Mouse (Mus musculus): ENCODE measurements around the gene Wnt3a. TPM values are rescaled to one million over a fixed set of nuclear protein-coding genes. Genes with fewer than 3 reads are reported as not detected.

Wnt3a gene
- polyA plus RNA-seq, 1 experiment from 2014 or later: 1.6 TPM

DNA sequence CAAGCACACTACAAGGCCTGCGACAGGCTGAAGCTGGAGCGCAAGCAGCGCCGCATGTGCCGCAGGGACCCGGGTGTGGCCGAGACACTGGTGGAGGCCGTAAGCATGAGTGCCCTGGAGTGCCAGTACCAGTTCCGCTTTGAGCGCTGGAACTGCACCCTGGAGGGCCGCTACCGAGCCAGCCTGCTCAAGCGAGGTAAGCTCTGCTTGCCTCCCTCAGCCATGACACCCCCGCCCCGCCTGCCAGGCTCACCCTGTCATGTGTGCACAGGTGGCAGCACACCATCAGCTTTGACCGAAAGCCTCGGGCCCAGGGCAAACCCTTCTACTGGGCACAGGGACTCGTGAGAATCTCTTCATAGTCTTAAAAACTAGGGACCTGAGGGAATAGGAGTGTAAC, 37.1 kb upstream of the Wnt3a start:
- H3K27me3 ChIP-seq: 0 out of 2 replicates have a peak, but pooled peaks cover 16% of the 10 kb centered on the region
- 81% methylated on average over 18 of the region's 18 CpGs for WGBS

DNA sequence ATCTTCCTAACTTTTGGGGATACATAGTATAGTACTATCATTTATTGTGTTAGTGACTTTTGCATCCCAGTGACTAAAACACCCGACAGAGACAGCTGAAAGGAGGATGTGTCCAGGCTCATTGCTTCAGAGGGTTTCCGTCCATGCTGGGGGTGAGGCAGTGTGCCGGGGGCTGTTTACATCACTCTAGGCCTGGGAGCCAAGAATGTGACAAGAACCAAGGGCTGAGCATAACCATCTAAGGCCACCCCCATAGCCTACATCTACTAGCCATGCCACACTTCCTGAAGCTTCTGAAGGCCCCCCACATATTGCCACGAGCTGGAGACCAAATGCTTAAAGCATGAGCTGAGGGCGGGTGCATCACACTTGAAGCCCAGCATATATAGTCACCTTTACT, 34.2 kb upstream of the Wnt3a start:
- Histone ChIP-seq H3K4me1 (replicated peaks) (peaks cover 15% of the 10 kb centered on the region), H3K27me3 (no peaks in the 10 kb centered on the region), H3K36me3 (no peaks in the 10 kb centered on the region), H3K9me3 (no peaks in the 10 kb centered on the region), H3K4me2 (no peak overlapping the region), H3K27ac (no peak overlapping the region), H3K4me3 (replicated peaks) (no peak overlapping the region), H3K9ac (replicated peaks) (no peak overlapping the region)
- 78% methylated on average over 5 of the region's 5 CpGs for WGBS
- ATAC-seq (ENCODE audit: insufficient number of reproducible peaks, insufficient read depth, low FRiP score, low TSS enrichment, low read depth): no peak

More for the DNA sequence above, 37.1 kb upstream of the Wnt3a start:
- no peak for ATAC-seq (ENCODE audit: insufficient number of reproducible peaks, insufficient read depth, low FRiP score, low TSS enrichment, low read depth)
- Histone ChIP-seq H3K9me3 (no peaks in the 10 kb centered on the region), H3K4me3 (replicated peaks) (no peak overlapping the region), H3K4me2 (no peak overlapping the region), H3K4me1 (replicated peaks) (peaks cover 26% of the 10 kb centered on the region), H3K36me3 (peaks cover 7% of the 10 kb centered on the region; the same call in 1 of the 2 replicates), H3K9ac (replicated peaks) (no peak overlapping the region), H3K27ac (no peak overlapping the region)

DNA sequence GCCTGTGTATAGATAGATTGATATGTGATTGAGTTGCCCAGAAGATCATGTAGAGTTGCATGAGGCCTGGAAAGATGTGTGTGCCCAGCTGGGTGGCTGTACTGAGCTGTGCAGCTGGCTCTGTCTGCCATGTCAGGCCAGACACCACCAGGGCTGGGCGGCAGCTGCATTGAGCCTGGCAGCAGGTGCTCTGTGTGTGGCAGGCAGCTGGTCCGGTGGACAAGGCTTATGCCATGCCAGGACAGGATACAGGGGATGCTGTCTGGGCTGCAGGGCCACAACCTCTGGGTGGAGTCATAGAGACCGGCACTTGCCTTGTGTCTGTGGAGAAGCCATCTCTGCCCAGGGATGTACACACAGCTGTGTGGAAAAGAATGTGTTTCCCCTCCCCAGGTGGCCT, 32.4 kb upstream of the Wnt3a start:
- 88% methylated on average over 3 of the region's 3 CpGs for WGBS
- no peak overlapping the region for H3K4me2 ChIP-seq
- no peaks in the 10 kb centered on the region for H3K9me3 ChIP-seq
- H3K36me3 ChIP-seq: no peaks in the 10 kb centered on the region
- H3K9ac ChIP-seq (replicated peaks): no peak overlapping the region
- no peaks in the 10 kb centered on the region for H3K4me1 ChIP-seq (replicated peaks)
- H3K27me3 ChIP-seq: peaks cover 8% of the 10 kb centered on the region
- H3K4me3 ChIP-seq (replicated peaks): no peak overlapping the region
- no peak overlapping the region for H3K27ac ChIP-seq
- no peak for ATAC-seq (ENCODE audit: insufficient number of reproducible peaks, insufficient read depth, low FRiP score, low TSS enrichment, low read depth)

DNA sequence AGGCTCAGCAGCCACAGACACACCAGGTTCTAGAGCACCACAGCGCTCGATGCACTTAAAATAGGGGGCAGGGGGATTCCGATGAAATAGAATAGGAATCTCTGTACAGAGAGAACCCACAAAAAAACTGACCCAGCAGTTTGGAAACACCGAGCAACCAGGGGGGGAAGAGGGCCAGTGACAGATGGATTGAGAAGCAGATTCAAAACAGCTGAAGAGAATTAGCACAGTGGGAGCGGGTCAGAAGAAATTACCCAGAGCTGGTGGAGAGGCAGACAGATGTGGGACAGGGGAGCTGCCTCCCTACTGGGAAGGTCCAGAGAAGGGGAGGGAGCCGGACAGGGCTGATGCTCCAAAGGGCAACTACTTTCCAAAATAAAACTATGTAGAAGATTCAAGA, 26.0 kb upstream of the Wnt3a start:
- Histone ChIP-seq H3K36me3 (no peaks in the 10 kb centered on the region), H3K4me2 (no peak overlapping the region), H3K27me3 (peaks cover 40% of the 10 kb centered on the region), H3K4me3 (replicated peaks) (no peak overlapping the region), H3K9me3 (no peaks in the 10 kb centered on the region), H3K27ac (no peak overlapping the region), H3K4me1 (replicated peaks) (peaks cover 41% of the 10 kb centered on the region), H3K9ac (replicated peaks) (no peak overlapping the region)
- WGBS: 37% methylated on average over 6 of the region's 6 CpGs
- ATAC-seq (ENCODE audit: insufficient number of reproducible peaks, insufficient read depth, low FRiP score, low TSS enrichment, low read depth): no peak

DNA sequence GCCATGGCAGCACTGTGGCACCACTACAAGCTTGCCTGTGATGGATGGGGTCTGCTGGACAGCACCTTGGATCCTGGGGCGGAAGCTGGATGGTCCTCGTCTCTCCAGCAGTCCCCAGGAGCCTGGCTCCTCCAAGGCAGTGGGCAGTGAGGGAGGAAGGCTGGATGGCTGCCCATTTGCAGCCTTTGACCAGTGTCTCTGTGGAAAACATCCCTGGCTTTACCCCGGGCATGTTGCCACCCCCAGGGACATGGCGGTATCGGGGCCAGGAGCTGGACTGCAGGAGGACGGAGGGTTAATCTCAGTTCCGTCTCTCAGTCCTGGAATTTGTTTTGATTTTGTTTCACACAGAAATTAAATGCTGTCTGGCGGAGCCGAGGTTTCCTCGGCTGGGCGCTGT, 23.4 kb upstream of the Wnt3a start:
- no peak overlapping the region for H3K4me2 ChIP-seq
- no peak for ATAC-seq (ENCODE audit: insufficient number of reproducible peaks, insufficient read depth, low FRiP score, low TSS enrichment, low read depth)
- H3K27me3 ChIP-seq: peaks cover 51% of the 10 kb centered on the region
- no peak overlapping the region for H3K27ac ChIP-seq
- 58% methylated on average over 11 of the region's 11 CpGs for WGBS
- no peak overlapping the region for H3K9ac ChIP-seq (replicated peaks)
- no peaks in the 10 kb centered on the region for H3K36me3 ChIP-seq
- H3K4me3 ChIP-seq (replicated peaks): no peak overlapping the region
- H3K4me1 ChIP-seq (replicated peaks): peaks cover 63% of the 10 kb centered on the region
- H3K9me3 ChIP-seq: no peaks in the 10 kb centered on the region

DNA sequence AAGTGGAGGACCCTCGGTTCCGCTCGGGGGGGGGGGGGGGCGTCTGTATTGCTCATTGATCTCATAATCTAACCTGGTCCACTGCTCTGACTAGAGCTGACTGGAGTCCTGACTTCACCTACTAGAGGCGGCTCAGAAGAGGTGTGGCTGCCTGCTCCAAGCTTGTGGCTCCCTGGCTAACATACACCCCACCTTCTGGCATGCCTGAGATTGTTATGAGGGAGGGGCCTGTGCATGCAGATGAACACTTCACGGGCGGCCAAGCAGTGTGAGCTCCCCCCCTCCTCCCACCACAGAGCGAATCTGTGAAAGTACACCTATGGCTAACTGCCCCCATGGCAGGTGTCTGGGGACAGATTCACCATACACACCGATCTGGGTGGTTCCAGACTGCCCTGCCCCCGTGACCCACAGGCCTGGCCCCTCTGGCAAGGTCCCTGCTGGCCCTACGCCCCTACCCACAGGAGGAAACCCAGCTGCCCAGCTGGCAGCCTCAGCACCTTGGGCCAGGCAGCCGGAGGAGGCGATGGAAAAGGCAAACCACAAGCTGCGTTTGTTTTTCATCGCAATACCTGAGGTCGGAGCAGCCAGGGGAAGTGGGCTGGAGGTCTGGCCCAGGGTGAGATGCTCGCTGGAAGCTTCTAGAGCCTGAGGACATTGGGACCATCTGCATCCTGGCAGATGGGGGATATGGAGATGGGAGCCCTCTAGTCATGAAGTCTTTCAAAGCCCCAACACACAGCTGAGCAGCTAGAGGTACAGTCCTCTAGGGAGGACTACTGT, 22.7 kb upstream of the Wnt3a start:
- H3K27me3 ChIP-seq: peaks cover 50% of the 10 kb centered on the region
- ATAC-seq (ENCODE audit: insufficient number of reproducible peaks, insufficient read depth, low FRiP score, low TSS enrichment, low read depth): no peak
- H3K4me1 ChIP-seq (replicated peaks): peaks cover 71% of the 10 kb centered on the region
- H3K27ac ChIP-seq: 0 out of 2 replicates have a peak overlapping the region, but pooled peaks have one; percentile 29
- H3K9me3 ChIP-seq: no peaks in the 10 kb centered on the region
- H3K36me3 ChIP-seq: no peaks in the 10 kb centered on the region
- no peak overlapping the region for H3K4me3 ChIP-seq (replicated peaks)
- peak overlapping the region; percentile 31; the same call in 1 of the 2 replicates for H3K9ac ChIP-seq (replicated peaks)
- WGBS: 59% methylated on average over 17 of the region's 17 CpGs
- H3K4me2 ChIP-seq: no peak overlapping the region

DNA sequence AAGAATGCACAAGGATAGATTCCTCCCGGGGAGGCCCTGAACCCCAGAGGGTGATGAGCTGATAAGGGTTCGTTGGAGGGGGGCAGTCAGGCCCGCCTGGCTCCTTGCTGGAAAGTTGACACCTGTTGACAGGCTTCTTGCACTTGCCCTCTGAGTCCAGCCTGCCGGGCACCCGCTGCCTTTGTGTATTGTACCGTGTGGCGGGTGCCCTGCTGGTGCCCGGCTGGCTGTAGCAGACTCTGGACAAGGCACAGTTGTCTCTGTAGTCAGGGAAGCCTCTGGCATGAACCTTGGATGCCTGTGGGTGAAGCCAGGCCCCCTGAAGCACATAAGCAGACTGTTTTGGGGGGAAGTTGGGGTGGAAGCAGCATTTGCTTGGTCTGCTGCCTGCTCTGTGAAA, 21.9 kb upstream of the Wnt3a start:
- no peaks in the 10 kb centered on the region for H3K36me3 ChIP-seq
- peaks cover 77% of the 10 kb centered on the region for H3K4me1 ChIP-seq (replicated peaks)
- H3K27me3 ChIP-seq: peaks cover 48% of the 10 kb centered on the region
- 62% methylated on average over 8 of the region's 8 CpGs for WGBS
- H3K27ac ChIP-seq: 0 out of 2 replicates have a peak overlapping the region, but pooled peaks have one; percentile 29
- 0 out of 2 replicates have a peak overlapping the region, but pooled peaks have one; percentile 18 for H3K9ac ChIP-seq (replicated peaks)
- no peak for ATAC-seq (ENCODE audit: insufficient number of reproducible peaks, insufficient read depth, low FRiP score, low TSS enrichment, low read depth)
- no peak overlapping the region for H3K4me3 ChIP-seq (replicated peaks)
- no peaks in the 10 kb centered on the region for H3K9me3 ChIP-seq
- H3K4me2 ChIP-seq: 0 out of 2 replicates have a peak overlapping the region, but pooled peaks have one; percentile 23

DNA sequence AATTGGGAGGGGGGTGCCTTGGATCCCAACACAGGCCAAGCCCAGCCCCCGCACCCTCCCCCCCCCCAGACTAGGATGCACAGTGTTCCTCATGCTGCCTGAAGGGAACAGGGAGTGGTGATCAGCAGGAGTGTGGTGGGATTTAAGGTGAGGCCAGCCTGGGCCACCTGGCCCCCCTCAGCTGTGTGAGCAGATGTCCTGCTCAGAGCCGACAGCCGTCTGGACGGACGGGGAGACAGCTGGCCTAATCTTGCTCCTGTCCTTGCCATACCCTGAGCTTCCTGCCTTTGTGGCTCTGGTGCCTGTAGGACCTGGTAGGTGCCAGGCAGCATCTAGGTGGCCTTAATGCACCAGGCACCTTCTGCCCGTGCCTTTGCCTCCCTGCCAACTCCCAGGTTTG, 21.5 kb upstream of the Wnt3a start:
- Histone ChIP-seq H3K4me3 (replicated peaks) (no peak overlapping the region), H3K4me1 (replicated peaks) (peaks cover 79% of the 10 kb centered on the region), H3K36me3 (no peaks in the 10 kb centered on the region), H3K4me2 (no peak overlapping the region), H3K9me3 (no peaks in the 10 kb centered on the region), H3K27me3 (peaks cover 48% of the 10 kb centered on the region), H3K27ac (0 out of 2 replicates have a peak overlapping the region, but pooled peaks have one; percentile 29), H3K9ac (replicated peaks) (0 out of 2 replicates have a peak overlapping the region, but pooled peaks have one; percentile 18)
- 48% methylated on average over 6 of the region's 6 CpGs for WGBS
- no peak for ATAC-seq (ENCODE audit: insufficient number of reproducible peaks, insufficient read depth, low FRiP score, low TSS enrichment, low read depth)

DNA sequence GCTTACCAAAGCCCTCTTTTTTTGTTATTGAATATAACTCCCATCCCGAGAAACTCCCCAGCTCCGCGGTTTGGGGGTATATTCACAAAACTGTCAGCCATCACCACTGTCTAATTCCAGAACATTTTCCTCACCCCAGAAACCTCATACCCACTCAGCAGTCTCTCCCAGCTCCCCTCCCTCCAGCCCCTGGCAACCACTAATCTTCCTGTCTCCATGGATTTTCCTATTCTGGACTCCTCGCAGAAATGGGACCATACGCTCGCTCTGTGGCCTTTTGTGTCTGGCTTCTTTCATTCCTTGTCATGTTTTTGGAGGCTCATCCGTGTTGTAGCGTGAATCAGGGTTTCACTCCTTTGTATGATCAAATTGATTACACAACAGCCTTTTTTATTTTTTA, 19.4 kb upstream of the Wnt3a start:
- WGBS: 69% methylated on average over 8 of the region's 8 CpGs
- Histone ChIP-seq H3K9ac (replicated peaks) (no peak overlapping the region), H3K36me3 (no peaks in the 10 kb centered on the region), H3K27ac (peak overlapping the region; percentile 67; the same call in 1 of the 2 replicates), H3K4me3 (replicated peaks) (no peak overlapping the region), H3K4me1 (replicated peaks) (peaks cover 86% of the 10 kb centered on the region), H3K9me3 (no peaks in the 10 kb centered on the region), H3K4me2 (peak overlapping the region; percentile 92; the same call in 1 of the 2 replicates), H3K27me3 (peaks cover 62% of the 10 kb centered on the region)
- no peak for ATAC-seq (ENCODE audit: insufficient number of reproducible peaks, insufficient read depth, low FRiP score, low TSS enrichment, low read depth)

DNA sequence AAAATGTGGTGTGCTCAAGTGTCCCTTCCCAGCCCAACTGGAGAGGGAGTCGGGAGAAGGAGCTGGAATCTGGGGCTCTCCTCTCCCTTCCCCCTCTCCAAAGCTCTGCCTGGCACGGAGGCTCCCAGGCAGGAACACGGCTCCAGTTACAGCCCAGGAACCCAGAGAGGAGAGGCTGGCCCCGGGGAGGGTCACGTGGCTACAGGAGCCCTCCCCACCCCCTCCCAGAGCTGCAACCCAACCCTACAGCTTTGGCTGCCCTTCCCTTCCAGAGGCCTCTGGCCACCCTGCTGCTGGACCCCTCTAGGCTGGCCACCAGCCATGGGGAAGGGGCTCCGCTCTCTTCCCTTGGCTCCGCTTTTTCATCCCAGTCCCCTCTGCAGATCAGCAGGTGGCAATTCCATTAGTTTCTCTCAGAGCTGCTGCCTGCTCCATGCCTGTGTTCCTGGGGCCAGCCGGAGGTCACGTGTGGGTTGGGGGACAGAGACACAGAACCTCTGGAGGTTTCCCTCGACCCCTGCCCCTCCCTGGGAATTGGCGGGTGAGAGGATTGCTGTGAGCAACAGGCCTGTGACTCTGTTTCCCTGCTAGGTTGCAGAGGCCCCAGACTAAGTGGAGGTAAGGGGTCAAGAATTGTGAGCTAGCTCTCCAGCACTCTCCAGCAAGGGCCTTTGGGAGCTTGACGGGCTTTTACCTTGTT, 18.7 kb upstream of the Wnt3a start:
- Histone ChIP-seq H3K9ac (replicated peaks) (0 out of 2 replicates have a peak overlapping the region, but pooled peaks have one; percentile 28), H3K4me1 (replicated peaks) (peaks cover 83% of the 10 kb centered on the region), H3K27ac (peak overlapping the region; percentile 67), H3K9me3 (no peaks in the 10 kb centered on the region), H3K36me3 (no peaks in the 10 kb centered on the region), H3K27me3 (peaks cover 69% of the 10 kb centered on the region), H3K4me3 (replicated peaks) (peak overlapping the region; percentile 69), H3K4me2 (peak overlapping the region; percentile 92)
- 7% methylated on average over 12 of the region's 12 CpGs for WGBS
- peak; percentile 52 for ATAC-seq (ENCODE audit: insufficient number of reproducible peaks, insufficient read depth, low FRiP score, low TSS enrichment, low read depth)

DNA sequence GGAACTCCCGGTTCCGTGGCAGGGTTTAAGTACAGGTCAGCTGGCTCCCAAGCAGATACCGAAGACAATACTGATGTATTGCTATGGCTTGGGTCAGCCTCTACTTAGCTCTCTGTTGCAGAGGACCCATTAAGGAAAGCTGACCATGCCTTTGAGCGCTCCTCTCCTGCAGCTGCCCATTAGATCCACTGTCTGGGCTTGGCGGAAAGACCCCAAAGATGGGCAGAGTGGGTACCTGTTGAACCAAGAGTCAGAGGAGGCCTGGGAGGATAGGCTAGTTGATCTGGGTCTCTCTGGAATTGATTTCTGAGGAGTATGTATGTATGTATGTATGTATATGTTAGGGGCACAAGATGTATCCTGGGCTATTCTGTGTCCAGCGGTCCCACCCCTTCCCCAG, 18.1 kb upstream of the Wnt3a start:
- Histone ChIP-seq H3K4me1 (replicated peaks) (peaks cover 76% of the 10 kb centered on the region), H3K27me3 (peaks cover 70% of the 10 kb centered on the region), H3K36me3 (no peaks in the 10 kb centered on the region), H3K27ac (peak overlapping the region; percentile 67), H3K4me2 (peak overlapping the region; percentile 92), H3K9ac (replicated peaks) (peak overlapping the region; percentile 56), H3K4me3 (replicated peaks) (peak overlapping the region; percentile 69), H3K9me3 (no peaks in the 10 kb centered on the region)
- 35% methylated on average over 6 of the region's 6 CpGs for WGBS
- no peak for ATAC-seq (ENCODE audit: insufficient number of reproducible peaks, insufficient read depth, low FRiP score, low TSS enrichment, low read depth)

Measured in limb, embryonic 12.5 days (tissue).